Mouse (Mus musculus): ENCODE results near the gene Dnal1.

Gene Dnal1

DNA sequence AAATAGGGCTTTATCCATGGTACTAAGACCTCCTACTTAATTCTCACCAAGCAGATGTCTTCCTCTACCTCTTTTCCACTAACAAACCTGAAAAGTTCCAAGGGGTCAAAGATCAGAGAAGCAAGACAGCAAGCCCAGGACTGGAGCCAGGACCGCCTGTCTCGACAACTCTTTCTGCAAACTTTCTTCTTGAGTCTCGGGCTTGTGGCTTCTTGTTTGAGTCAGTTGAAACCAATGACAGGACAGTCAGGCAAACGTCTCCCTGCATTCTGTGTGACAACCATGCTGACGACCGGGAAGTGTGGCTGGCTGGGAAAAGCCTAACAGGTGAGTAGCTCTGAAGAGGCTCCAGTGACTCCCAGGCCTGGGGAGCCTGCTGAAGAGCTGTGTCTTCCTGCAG is 71.4 kb downstream of the Dnal1 start:
- DNase-seq (ENCODE audit: low spot score in 2 of 2) = no peak

DNA sequence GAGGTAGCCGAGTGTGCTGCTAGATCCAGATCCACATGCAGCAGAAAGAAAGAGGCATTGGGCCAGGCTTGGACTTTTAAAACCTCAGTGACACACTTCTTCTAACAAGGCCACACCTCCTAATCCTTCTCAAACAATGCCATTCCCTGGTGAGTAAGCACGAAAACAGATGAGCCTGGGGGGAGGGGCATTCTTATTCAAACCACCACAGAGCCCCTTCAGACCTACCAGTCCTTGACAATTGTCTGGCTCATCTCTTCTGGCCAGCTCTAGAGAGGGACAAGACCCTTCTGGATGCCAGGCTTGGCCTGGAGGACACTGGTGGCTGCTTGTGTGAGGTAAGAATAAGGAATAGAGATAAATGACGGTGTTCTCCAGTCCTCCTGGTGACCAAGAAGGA is 72.4 kb downstream of the Dnal1 start:
- no peak for DNase-seq (ENCODE audit: low spot score in 2 of 2)

DNA sequence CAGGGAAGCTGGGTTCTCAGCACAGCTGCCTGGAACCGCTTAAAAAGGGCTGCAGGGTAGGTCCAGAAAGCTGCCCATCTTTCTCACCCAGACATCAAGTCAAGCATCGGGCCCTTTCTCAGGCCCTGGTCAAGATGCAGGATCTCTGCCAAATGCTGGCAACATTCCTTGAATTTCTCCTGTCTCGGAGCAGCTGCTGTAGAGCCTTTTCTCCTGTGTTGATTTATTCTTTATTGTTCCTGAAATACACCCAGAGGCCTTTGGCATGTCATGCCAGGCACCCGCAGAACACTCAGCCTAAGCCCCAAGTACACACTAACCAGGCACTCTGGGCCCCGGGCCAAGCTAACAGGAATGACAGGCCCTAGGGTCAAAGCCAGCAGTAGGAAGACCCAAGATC is 72.8 kb downstream of the Dnal1 start:
- DNase-seq (ENCODE audit: low spot score in 2 of 2) = no peak

DNA sequence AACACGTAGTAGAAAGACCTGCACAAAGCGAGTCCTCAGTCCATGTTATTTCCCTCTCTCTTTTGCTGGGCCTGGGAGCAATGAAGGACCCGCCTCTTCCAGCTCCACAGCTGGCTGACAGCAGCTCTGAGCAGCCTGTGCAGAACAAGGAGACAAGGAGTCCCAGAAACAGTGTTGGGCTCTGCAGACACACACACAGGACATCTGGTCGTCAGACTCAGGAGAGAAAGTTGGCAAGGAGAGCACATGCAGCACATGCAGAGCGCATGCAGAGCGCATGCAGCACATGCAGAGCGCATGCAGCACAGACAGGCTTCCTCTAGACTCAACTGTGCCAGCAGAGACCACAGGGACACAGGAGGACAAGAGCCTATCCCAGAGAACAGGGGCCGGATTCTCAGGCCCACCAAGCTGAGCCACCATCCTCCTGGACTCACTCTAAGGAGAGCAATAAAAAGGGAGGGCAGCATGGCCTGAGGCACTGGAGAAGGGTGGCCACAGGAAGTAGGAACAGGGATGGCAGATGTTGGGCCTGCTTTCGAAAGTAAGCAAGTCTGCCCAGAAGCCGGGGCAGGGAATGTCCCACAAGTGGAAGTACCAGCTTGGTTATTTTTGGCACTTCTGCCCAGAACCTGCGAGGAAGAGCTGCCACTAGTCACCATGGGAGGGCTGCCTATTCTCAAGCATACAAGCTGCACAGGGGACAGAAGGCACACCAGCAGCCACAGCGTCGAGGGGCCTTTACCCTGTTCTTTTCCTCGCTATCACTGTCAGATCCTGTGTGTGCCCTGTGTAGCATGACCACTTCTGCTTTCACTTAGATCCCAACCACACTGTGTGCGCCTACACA is 73.8 kb downstream of the Dnal1 start:
- DNase-seq (ENCODE audit: low spot score in 2 of 2) = peak in 1 of 2 experiments; percentile 52

DNA sequence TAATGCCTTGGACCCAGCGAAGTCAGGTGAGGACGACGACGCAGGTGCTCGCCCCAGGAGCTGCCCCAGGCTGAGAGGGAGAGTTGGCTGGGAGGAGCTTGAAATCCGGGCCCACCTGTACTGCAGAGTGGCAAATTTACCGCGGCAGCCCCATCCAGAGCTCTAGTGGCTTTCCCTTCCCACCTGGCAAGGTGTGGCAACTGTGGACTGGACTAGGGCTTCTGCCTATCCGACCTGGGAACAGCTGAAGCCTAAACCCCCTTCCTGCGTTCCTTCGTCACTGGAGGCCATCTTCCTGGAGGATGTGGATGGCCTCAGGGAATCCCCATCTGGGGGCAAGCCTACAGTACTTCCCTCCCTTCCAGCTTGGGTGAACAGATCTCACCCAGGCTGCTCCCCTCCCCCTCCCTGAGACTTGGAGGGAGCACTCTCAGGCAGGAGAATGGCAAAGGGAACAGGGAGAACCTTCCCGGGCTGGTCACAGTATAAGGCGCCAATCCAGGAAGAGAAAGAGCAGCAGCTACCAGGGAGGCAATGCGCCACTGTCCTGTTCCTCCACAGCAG is 74.8 kb downstream of the Dnal1 start:
- DNase-seq (ENCODE audit: low spot score in 2 of 2) = no peak

DNA sequence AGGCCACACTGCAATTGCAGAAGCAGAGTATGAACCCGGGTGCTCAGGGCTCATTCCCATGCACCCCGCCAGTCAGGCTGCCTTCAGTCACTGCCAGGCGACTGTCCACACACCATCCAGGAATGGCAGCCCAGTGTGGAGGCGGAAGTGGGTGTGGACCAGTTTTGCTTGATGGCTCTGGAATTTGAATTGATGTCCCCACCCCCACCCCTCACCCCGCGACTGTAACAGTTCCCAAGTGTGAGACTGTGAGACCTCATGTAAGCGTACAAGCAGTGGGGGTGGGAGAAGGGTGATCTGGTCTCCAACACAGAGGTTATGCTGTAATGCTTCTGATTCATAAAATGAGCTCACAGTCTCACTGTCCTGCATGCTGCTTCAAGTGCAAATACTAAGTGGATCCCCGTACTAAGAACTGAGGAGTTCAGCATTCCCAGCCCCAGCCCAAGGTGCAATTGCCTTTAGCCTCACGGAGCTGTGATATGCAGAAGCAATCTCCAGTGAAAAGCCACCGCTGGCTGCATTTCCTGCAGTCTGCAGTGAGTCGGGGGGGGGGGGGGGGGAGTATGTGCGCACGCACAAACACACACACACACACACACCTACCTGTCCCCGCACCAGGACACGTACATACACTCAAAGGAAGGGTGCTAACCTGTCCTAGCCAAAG is 76.1 kb downstream of the Dnal1 start:
- peak in 1 of 2 experiments; percentile 9 for DNase-seq (ENCODE audit: low spot score in 2 of 2)

DNA sequence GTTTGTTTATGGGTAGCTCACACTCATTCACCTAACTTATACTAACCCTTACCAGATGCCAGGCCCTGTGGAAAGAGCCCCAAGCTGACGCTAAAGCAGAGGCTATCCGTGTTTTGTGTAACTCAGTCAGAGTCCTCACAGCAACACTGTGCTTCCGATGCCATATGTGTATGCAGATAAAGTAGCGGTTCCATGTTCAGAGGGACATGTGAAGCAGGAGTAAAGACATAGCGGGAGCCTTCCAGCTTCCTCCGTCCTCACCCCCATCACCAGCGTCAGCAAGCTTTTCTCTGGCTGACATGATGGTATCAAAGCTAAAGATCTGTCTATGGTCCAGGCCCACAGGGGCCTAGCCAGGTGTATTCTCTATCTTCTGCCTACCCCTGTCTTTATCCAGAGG is 77.0 kb downstream of the Dnal1 start:
- DNase-seq (ENCODE audit: low spot score in 2 of 2) = peak in 1 of 2 experiments; percentile 34

DNA sequence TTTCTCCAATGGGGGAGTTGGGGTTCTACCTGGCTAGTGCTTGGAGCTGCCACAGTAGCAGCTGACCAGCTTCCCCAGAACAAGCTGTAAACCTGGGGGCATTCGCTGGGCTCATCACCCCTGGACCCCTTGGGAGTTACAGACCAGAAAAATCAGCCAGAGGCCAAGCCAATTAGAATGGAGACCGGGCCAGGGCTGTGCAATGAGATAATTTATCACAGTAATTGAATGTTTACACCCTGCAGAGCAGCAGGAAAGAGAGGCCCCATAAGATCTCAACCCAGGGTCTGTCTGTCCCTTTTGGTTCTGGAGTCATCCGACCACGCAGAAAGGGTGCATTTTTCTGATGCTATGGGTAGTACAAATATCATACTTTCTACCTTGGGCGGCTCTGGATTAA is 77.6 kb downstream of the Dnal1 start:
- DNase-seq (ENCODE audit: low spot score in 2 of 2) = no peak

DNA sequence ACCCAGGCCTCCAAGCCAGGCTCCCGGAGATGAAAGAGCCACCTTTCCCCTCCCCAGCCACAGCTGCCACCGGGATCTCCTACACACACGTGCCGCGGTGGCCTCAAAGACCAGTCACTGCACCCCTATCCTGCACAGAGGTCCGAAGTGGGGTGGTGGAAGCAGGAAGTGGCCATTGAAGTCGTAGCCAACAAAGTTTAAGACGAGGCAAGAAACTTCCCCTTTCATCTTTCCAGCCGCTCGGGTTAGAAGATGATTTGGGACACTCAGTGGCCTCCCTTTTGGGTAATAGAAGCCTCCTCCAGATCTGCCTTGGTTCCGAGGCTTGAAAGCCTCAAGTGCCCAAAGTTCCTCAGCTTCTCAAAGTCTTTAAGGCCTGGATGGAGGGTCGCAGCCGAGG is 78.1 kb downstream of the Dnal1 start:
- DNase-seq (ENCODE audit: low spot score in 2 of 2) = peak; percentile 54 to 64

DNA sequence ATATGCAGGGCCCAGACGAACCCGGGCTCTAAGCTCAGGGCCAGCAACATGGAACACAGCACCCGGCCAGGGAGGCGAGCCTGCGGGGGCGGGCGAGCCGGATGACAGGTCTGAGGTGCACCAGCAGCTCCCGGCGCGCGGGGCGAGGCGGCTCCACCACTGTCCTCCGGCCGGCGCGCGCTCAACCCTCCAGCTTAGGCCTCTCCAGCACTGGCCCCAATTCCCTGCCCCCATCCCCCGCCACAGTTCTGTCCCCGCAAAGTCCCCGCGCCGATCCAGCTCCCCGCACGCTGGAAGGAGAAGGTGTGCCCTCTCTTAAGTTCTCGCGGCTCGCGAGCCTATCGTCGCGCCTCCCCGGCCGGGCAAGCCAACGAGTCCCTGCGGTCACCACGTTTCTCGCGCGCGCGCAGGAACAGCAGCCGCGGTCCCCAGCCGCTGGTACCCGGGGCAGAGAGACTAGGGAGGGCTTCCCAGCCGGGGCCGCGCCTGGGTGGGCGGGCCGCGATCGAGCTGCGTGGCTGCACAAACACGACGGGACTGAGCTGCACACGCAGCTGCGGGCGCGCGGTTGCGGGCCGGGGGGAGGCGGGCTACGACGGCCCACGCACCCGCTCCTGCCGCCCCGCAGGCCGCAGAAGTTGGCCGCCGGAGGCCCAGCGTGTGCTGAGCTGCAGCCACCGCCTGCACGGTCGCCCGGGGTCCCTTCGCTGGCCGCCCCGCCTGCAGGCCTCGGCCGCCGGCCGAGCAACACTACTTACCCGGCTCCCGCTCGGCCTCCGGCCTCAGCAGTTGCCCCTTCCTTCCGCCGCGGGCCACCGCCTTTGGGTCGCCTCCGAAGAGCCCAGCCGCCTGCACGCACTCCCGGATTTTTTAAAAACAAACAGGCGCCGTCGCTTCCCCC is 78.8 kb downstream of the Dnal1 start:
- DNase-seq (ENCODE audit: low spot score in 2 of 2) = peak; percentile 77 to 85

DNA sequence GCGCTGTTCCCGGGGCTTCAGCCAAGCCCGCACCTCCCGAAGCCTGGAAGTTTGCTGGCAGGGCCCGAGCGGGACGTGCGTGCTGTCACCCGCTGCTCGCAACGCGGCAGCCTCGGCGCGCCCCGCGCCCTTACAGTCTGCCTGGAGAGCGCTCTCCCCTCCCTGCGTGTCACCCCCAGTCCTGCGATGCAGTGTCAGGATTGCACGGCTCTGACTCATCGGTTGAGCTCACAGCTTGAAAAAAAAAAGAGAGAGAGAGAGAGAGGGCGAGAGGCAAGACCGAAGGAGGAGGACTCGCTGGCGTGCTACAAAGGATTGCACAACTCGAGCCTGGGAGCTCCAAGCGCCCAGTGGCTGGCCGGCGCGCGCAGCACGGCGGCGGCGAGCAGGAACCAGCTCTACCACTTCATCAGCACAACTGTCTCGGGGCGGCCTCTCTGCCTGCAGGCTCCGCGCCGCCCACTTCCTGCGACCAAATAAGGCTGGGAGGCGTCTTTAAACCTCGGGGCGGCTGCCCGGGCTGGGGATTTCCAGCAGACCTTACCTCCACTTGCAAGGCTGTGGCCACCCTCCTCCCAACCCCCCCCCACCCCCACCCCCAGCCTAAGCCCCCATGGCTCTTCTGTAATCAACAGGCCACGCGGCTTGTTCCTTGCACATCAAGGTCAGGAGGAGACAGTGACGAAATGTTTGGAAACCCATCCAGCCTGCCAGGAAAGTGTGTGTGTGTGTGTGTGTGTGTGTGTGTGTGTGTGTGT is 79.7 kb downstream of the Dnal1 start:
- peak; percentile 87 to 95 for DNase-seq (ENCODE audit: low spot score in 2 of 2)

DNA sequence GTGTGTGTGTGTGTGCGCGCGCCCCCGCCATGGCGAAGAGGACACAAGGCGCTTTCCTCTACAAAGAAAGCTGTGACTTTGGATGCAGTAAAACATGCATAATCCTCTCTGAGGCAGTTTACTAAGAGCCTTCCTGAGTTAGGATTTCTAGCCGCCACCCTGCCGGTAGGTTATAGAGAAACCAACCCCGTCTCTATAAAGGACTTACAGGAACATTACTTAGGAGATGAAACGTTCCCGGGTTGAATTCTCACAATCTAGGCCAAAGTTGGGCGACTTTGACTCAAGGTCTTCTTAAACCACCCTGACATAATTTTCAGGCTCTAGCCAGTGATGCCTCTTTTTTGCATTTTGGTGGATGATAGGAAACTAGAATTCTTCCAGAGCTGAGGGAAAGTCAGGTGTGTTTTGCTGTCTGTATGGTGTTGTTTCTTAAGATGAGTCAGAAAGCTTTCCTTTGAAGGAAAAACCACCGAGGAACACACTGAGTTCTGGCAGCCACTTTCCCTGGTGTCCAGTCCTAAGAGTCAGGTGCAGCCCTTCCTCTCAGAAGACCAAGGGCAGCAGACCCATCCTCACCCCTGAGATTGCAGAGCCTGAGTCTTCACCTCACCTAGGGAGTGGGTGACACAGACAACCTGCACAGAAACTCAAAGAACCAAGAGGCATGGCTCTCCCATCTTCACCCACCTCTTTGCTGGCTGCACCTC is 80.4 kb downstream of the Dnal1 start:
- no peak for DNase-seq (ENCODE audit: low spot score in 2 of 2)

DNA sequence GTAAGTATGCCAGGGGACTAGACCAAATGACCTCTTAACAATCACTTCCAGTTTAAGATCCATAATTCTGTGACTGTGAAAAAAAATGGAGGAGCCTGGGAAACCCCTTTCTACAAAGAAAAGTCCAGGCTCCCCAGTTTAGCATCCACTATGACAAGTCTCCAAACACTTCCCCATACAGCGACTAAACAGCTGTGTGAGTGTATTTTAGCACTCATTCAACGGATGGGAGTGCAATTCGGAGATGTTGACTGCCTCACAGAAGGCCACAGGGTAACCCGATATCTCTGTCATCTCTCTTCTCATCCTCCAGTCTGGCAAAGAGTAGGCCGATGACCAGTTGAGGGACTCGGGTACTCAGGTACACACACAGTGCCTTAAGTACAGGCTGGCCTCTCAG is 81.0 kb downstream of the Dnal1 start:
- no peak for DNase-seq (ENCODE audit: low spot score in 2 of 2)

Measured in spleen, postnatal 10 days (tissue).